Mouse (Mus musculus): ENCODE measurements at regions not wholly inside any gene's neighbourhood (a gene's known extent, or its start where the extent isn't known, plus 50 kb on each side); places are given as distances from the start of the nearest gene placed in this dataset.

DNA sequence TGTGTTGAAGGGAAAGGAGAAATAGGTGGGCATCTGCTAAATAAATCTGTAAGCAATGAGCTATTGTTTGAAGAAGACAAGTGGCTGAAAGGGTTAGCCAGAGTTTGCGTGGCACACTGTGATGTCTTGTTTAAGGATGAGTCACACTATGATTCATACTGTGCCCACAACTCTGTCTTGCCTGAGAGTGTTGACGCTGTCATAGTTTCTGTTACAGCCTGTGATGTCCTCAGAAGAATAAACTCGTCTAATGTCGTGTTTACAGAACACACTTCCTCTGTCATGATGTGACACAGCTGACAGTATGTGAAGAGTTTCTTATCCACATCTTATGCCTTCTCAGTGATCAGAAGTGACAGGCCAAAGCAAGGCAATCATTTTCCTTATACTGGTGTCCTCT is 274.5 kb upstream of the Tmem132c start:
- H3K36me3 ChIP-seq (replicated peaks; ENCODE audit: control insufficient read depth, insufficient read depth, low read length) = no peaks in the 10 kb centered on the region
- no peak overlapping the region for H3K4me2 ChIP-seq (ENCODE audit: low read depth, low read length)
- no peak overlapping the region for H3K27ac ChIP-seq (ENCODE audit: low read depth)
- H3K4me1 ChIP-seq (ENCODE audit: control insufficient read depth, insufficient read depth) = no peaks in the 10 kb centered on the region
- DNase-seq (ENCODE audit: low spot score) = no peak
- H3K27me3 ChIP-seq (ENCODE audit: control insufficient read depth, insufficient read depth, low read length) = no peaks in the 10 kb centered on the region
- peaks cover 4% of the 10 kb centered on the region; the same call in 1 of the 2 replicates for H3K9me3 ChIP-seq (replicated peaks; ENCODE audit: control insufficient read depth, low read length)
- no peak overlapping the region for H3K9ac ChIP-seq (replicated peaks; ENCODE audit: low read depth, low read length)
- 69% methylated on average over 4 of the region's 4 CpGs for WGBS
- no peak for TF ChIP-seq EP300 (IDR thresholded peaks at IDR 0.05; ENCODE audit: low read depth)
- no peak for TF ChIP-seq CTCF (IDR thresholded peaks at IDR 0.05; ENCODE audit: low read depth)
- H3K4me3 ChIP-seq (ENCODE audit: low read depth, low read length) = no peak overlapping the region
- no peak for ATAC-seq (ENCODE audit: insufficient read depth, low read depth)

DNA sequence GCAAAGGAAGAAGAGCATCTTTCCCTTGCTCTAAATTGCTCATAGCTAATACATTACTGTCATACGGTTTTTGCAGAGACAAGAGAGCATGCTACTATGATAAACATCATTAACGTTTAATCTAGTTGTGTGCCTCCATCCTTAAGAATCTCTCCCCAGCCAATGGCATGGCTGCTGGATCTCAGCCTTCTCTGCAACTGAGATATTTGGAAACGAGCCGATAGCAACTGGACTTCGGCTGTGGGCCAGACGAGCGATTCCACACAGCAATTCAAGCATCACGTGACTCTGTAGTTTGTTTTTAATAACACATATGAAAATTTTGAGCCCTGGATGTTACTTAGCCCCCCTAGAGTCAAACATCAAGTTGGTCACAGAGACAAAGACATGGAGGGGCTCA is 272.2 kb upstream of the Tmem132c start:
- WGBS = 78% methylated on average over 8 of the region's 8 CpGs

DNA sequence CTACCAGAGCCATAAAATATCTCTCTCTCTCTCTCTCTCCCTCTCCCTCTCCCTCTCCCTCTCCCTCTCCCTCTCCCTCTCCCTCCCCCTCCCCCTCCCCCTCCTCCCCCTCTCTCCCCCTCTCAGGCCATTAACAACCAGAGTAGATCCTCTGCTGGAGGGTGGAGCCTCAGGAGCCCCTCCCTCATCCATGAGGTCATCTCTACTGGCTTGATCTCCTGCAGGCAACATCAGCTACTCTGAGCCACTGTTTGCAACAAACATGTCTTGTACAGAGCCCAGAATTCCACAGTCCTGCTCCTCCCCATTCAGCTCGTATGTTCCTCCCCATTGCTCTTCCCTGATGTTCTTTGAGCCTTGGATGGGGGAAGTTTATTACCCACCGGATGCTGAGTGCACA is 270.3 kb upstream of the Tmem132c start:
- Histone ChIP-seq H3K9ac (replicated peaks; ENCODE audit: low read depth, low read length) (no peak overlapping the region), H3K4me1 (ENCODE audit: control insufficient read depth, insufficient read depth) (no peaks in the 10 kb centered on the region), H3K4me2 (ENCODE audit: low read depth, low read length) (no peak overlapping the region), H3K36me3 (replicated peaks; ENCODE audit: control insufficient read depth, insufficient read depth, low read length) (no peaks in the 10 kb centered on the region), H3K9me3 (replicated peaks; ENCODE audit: control insufficient read depth, low read length) (no peaks in the 10 kb centered on the region), H3K27me3 (ENCODE audit: control insufficient read depth, insufficient read depth, low read length) (no peaks in the 10 kb centered on the region), H3K4me3 (ENCODE audit: low read depth, low read length) (no peak overlapping the region), H3K27ac (ENCODE audit: low read depth) (no peak overlapping the region)
- DNase-seq (ENCODE audit: low spot score) = no peak
- WGBS = 57% methylated on average over 2 of the region's 2 CpGs
- TF ChIP-seq CTCF (IDR thresholded peaks at IDR 0.05; ENCODE audit: low read depth) = no peak
- TF ChIP-seq EP300 (IDR thresholded peaks at IDR 0.05; ENCODE audit: low read depth) = no peak
- no peak for ATAC-seq (ENCODE audit: insufficient read depth, low read depth)

More for the DNA sequence above, 272.2 kb upstream of the Tmem132c start:
- H3K4me1 ChIP-seq (ENCODE audit: control insufficient read depth, insufficient read depth) = no peaks in the 10 kb centered on the region
- peaks cover 3% of the 10 kb centered on the region; the same call in 1 of the 2 replicates for H3K9me3 ChIP-seq (replicated peaks; ENCODE audit: control insufficient read depth, low read length)
- H3K4me2 ChIP-seq (ENCODE audit: low read depth, low read length) = no peak overlapping the region
- no peak for ATAC-seq (ENCODE audit: insufficient read depth, low read depth)
- TF ChIP-seq CTCF (IDR thresholded peaks at IDR 0.05; ENCODE audit: low read depth) (no peak), EP300 (IDR thresholded peaks at IDR 0.05; ENCODE audit: low read depth) (no peak)
- no peak overlapping the region for H3K27ac ChIP-seq (ENCODE audit: low read depth)
- H3K4me3 ChIP-seq (ENCODE audit: low read depth, low read length) = no peak overlapping the region
- no peaks in the 10 kb centered on the region for H3K36me3 ChIP-seq (replicated peaks; ENCODE audit: control insufficient read depth, insufficient read depth, low read length)
- DNase-seq (ENCODE audit: low spot score) = no peak
- H3K27me3 ChIP-seq (ENCODE audit: control insufficient read depth, insufficient read depth, low read length) = no peaks in the 10 kb centered on the region
- no peak overlapping the region for H3K9ac ChIP-seq (replicated peaks; ENCODE audit: low read depth, low read length)

DNA sequence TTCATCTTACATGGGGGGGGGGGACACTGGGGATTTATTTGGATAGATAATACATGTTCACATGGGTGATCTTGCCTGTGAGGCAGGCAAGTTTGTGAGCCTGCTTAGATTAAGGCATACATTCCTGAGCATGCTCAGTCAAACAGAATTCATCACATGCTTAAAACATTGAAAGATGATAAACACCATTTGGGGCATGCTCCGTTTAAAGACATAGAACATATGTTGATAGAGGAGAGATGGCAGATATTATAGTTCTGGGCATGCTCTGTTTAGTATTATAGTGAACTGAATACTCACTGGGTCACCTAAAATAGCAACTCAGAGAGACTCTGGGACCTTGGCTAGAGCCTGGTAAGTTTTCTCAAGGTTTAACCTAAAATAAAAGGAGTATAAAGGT is 269.6 kb upstream of the Tmem132c start:
- Histone ChIP-seq H3K36me3 (replicated peaks; ENCODE audit: control insufficient read depth, insufficient read depth, low read length) (no peaks in the 10 kb centered on the region), H3K27me3 (ENCODE audit: control insufficient read depth, insufficient read depth, low read length) (no peaks in the 10 kb centered on the region), H3K4me3 (ENCODE audit: low read depth, low read length) (no peak overlapping the region), H3K9ac (replicated peaks; ENCODE audit: low read depth, low read length) (no peak overlapping the region), H3K27ac (ENCODE audit: low read depth) (no peak overlapping the region), H3K9me3 (replicated peaks; ENCODE audit: control insufficient read depth, low read length) (no peaks in the 10 kb centered on the region), H3K4me1 (ENCODE audit: control insufficient read depth, insufficient read depth) (no peaks in the 10 kb centered on the region), H3K4me2 (ENCODE audit: low read depth, low read length) (no peak overlapping the region)
- WGBS = 46% methylated on average over 1 of the region's 1 CpGs
- ATAC-seq (ENCODE audit: insufficient read depth, low read depth) (no peak), DNase-seq (ENCODE audit: low spot score) (no peak)
- TF ChIP-seq CTCF (IDR thresholded peaks at IDR 0.05; ENCODE audit: low read depth) (no peak), EP300 (IDR thresholded peaks at IDR 0.05; ENCODE audit: low read depth) (no peak)

DNA sequence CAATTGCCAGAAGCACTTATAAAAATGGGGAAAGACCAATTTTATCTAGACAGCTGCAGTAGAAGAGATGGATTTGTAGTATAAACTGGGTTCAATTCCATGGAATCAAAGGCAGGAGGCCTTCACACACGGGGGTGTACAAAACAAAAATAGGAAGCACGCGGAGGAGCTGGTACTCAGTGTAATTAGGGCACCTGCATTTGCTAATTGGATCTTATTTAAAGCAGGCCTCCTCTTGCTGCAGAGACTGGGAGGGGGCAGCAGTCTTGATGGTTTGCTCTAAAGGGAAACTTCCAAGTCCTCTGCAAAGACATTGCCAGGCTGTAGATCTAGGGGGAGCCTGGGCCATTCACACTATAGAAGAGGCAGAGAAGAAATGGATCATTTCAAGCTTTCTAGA is 268.2 kb upstream of the Tmem132c start:
- no peak for DNase-seq (ENCODE audit: low spot score)
- H3K4me2 ChIP-seq (ENCODE audit: low read depth, low read length) = no peak overlapping the region
- H3K9me3 ChIP-seq (replicated peaks; ENCODE audit: control insufficient read depth, low read length) = peaks cover 10% of the 10 kb centered on the region
- no peaks in the 10 kb centered on the region for H3K4me1 ChIP-seq (ENCODE audit: control insufficient read depth, insufficient read depth)
- H3K9ac ChIP-seq (replicated peaks; ENCODE audit: low read depth, low read length) = no peak overlapping the region
- H3K36me3 ChIP-seq (replicated peaks; ENCODE audit: control insufficient read depth, insufficient read depth, low read length) = no peaks in the 10 kb centered on the region
- no peak overlapping the region for H3K27ac ChIP-seq (ENCODE audit: low read depth)
- no peaks in the 10 kb centered on the region for H3K27me3 ChIP-seq (ENCODE audit: control insufficient read depth, insufficient read depth, low read length)
- no peak overlapping the region for H3K4me3 ChIP-seq (ENCODE audit: low read depth, low read length)
- ATAC-seq (ENCODE audit: insufficient read depth, low read depth) = no peak
- TF ChIP-seq CTCF (IDR thresholded peaks at IDR 0.05; ENCODE audit: low read depth) (no peak), EP300 (IDR thresholded peaks at IDR 0.05; ENCODE audit: low read depth) (no peak)
- WGBS = 64% methylated on average over 3 of the region's 3 CpGs

DNA sequence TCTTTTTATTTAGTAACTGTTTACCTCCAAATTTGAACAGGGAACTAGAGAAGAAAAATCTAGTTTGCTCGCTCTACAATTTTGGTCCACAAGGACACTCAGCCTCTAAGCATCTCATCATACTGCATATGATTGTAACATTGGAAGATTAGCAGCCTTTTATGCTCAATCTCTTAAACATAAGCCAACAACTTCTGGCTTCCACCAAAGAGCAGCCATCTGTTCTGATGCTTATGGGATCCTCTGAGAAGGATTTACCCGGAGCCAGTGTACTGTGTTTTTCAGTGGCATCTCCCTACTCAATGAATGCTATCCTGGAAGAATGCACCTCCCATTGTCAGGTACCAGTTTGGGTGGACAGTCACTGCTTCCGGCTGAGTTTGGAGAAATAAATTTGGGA is 267.0 kb upstream of the Tmem132c start:
- WGBS = 77% methylated on average over 3 of the region's 3 CpGs
- H3K36me3 ChIP-seq (replicated peaks; ENCODE audit: control insufficient read depth, insufficient read depth, low read length) = no peaks in the 10 kb centered on the region

More for the DNA sequence above, 267.0 kb upstream of the Tmem132c start:
- ATAC-seq (ENCODE audit: insufficient read depth, low read depth) (no peak), DNase-seq (ENCODE audit: low spot score) (no peak)
- Histone ChIP-seq H3K9ac (replicated peaks; ENCODE audit: low read depth, low read length) (no peak overlapping the region), H3K9me3 (replicated peaks; ENCODE audit: control insufficient read depth, low read length) (peaks cover 10% of the 10 kb centered on the region), H3K4me2 (ENCODE audit: low read depth, low read length) (no peak overlapping the region), H3K4me3 (ENCODE audit: low read depth, low read length) (no peak overlapping the region), H3K27me3 (ENCODE audit: control insufficient read depth, insufficient read depth, low read length) (no peaks in the 10 kb centered on the region), H3K4me1 (ENCODE audit: control insufficient read depth, insufficient read depth) (no peaks in the 10 kb centered on the region), H3K27ac (ENCODE audit: low read depth) (no peak overlapping the region)
- TF ChIP-seq EP300 (IDR thresholded peaks at IDR 0.05; ENCODE audit: low read depth) = no peak
- no peak for TF ChIP-seq CTCF (IDR thresholded peaks at IDR 0.05; ENCODE audit: low read depth)
